Mouse (Mus musculus): ENCODE data around the gene Taf9. TPM values are rescaled to one million over a fixed set of nuclear protein-coding genes. Genes with fewer than 3 reads are reported as not detected.

The Taf9 gene
- polyA plus RNA-seq, 1 experiment from 2014 or later, result 9.6 TPM

- TF ChIP-seq EP300 (optimal IDR thresholded peaks at IDR 0.05) (no peak), CTCF (IDR thresholded peaks at IDR 0.05; ENCODE audit: low read depth) (no peak)
- H3K4me3 ChIP-seq (ENCODE audit: low read depth, low read length), result no peak overlapping the region
- no peaks in the 10 kb centered on the region for H3K4me1 ChIP-seq (replicated peaks; ENCODE audit: control insufficient read depth, insufficient read depth)
- H3K27ac ChIP-seq (replicated peaks), result no peak overlapping the region
- H3K36me3 ChIP-seq (ENCODE audit: control insufficient read depth, insufficient read depth, low read length), result no peaks in the 10 kb centered on the region
- H3K9me3 ChIP-seq (ENCODE audit: control insufficient read depth, low read length), result no peaks in the 10 kb centered on the region
- no peak overlapping the region for H3K4me2 ChIP-seq (replicated peaks; ENCODE audit: low read depth)
- ATAC-seq (ENCODE audit: low FRiP score, low TSS enrichment) (no peak), DNase-seq (ENCODE audit: low spot score) (no peak)
- WGBS, result 93% methylated on average over 5 of the region's 5 CpGs
- H3K27me3 ChIP-seq (ENCODE audit: control insufficient read depth, insufficient read depth, low read length), result no peaks in the 10 kb centered on the region
- H3K9ac ChIP-seq (ENCODE audit: low read length), result no peak overlapping the region
Measured at GRCm38 (mm10) chr13:100658091-100658490, 6.7 kb downstream of the Taf9 start.

GRCm38 (mm10) chr13:100659864-100660456 is 8.6 kb downstream of the Taf9 start:
- H3K9me3 ChIP-seq (ENCODE audit: control insufficient read depth, low read length), result no peaks in the 10 kb centered on the region
- TF ChIP-seq EP300 (optimal IDR thresholded peaks at IDR 0.05) (no peak), CTCF (IDR thresholded peaks at IDR 0.05; ENCODE audit: low read depth) (peak; percentile 96)
- no peak overlapping the region for H3K4me2 ChIP-seq (replicated peaks; ENCODE audit: low read depth)
- H3K4me3 ChIP-seq (ENCODE audit: low read depth, low read length), result no peak overlapping the region
- no peak; the same call in 1 of the 2 replicates for ATAC-seq (ENCODE audit: low FRiP score, low TSS enrichment)
- no peak overlapping the region for H3K27ac ChIP-seq (replicated peaks)
- H3K36me3 ChIP-seq (ENCODE audit: control insufficient read depth, insufficient read depth, low read length), result no peaks in the 10 kb centered on the region
- no peaks in the 10 kb centered on the region for H3K4me1 ChIP-seq (replicated peaks; ENCODE audit: control insufficient read depth, insufficient read depth)
- H3K9ac ChIP-seq (ENCODE audit: low read length), result no peak overlapping the region
- 42% methylated on average over 4 of the region's 4 CpGs for whole genome bisulfite sequencing
- DNase-seq (ENCODE audit: low spot score), result peak; percentile 74
- H3K27me3 ChIP-seq (ENCODE audit: control insufficient read depth, insufficient read depth, low read length), result no peaks in the 10 kb centered on the region

GRCm38 (mm10) chr13:100669291-100670022 is 18.1 kb downstream of the Taf9 start, which contains the start of gene Ccdc125:
TSS of gene Ccdc125 (plus strand) at chr13:100669717.
- WGBS, result under 1% methylated on average over 41 of the region's 44 CpGs
- Histone ChIP-seq H3K9me3 (ENCODE audit: control insufficient read depth, low read length) (no peaks in the 10 kb centered on the region), H3K4me2 (replicated peaks; ENCODE audit: low read depth) (peak within 1 kb of the TSS; percentile 87), H3K36me3 (ENCODE audit: control insufficient read depth, insufficient read depth, low read length) (peaks cover 8% of the 10 kb centered on the region), H3K4me1 (replicated peaks; ENCODE audit: control insufficient read depth, insufficient read depth) (no peaks in the 10 kb centered on the region), H3K9ac (ENCODE audit: low read length) (peak within 1 kb of the TSS; percentile 81), H3K27ac (replicated peaks) (peak within 1 kb of the TSS; percentile 87), H3K4me3 (ENCODE audit: low read depth, low read length) (peak within 1 kb of the TSS; percentile 68), H3K27me3 (ENCODE audit: control insufficient read depth, insufficient read depth, low read length) (no peaks in the 10 kb centered on the region)
- ATAC-seq (ENCODE audit: low FRiP score, low TSS enrichment), result peak; percentile 74
- TF ChIP-seq EP300 (optimal IDR thresholded peaks at IDR 0.05) (no peak), CTCF (IDR thresholded peaks at IDR 0.05; ENCODE audit: low read depth) (no peak)
- DNase-seq (ENCODE audit: low spot score), result peak; percentile 61

GRCm38 (mm10) chr13:100670181-100670741 is 18.9 kb downstream of the Taf9 start:
- Histone ChIP-seq H3K9ac (ENCODE audit: low read length) (peak overlapping the region; percentile 81), H3K4me2 (replicated peaks; ENCODE audit: low read depth) (peak overlapping the region; percentile 87), H3K9me3 (ENCODE audit: control insufficient read depth, low read length) (no peaks in the 10 kb centered on the region), H3K36me3 (ENCODE audit: control insufficient read depth, insufficient read depth, low read length) (peaks cover 8% of the 10 kb centered on the region), H3K4me3 (ENCODE audit: low read depth, low read length) (peak overlapping the region; percentile 68), H3K27ac (replicated peaks) (peak overlapping the region; percentile 87), H3K4me1 (replicated peaks; ENCODE audit: control insufficient read depth, insufficient read depth) (no peaks in the 10 kb centered on the region), H3K27me3 (ENCODE audit: control insufficient read depth, insufficient read depth, low read length) (no peaks in the 10 kb centered on the region)
- DNase-seq (ENCODE audit: low spot score) (no peak), ATAC-seq (ENCODE audit: low FRiP score, low TSS enrichment) (no peak)
- TF ChIP-seq EP300 (optimal IDR thresholded peaks at IDR 0.05) (no peak), CTCF (IDR thresholded peaks at IDR 0.05; ENCODE audit: low read depth) (no peak)
- WGBS, result 24% methylated on average over 9 of the region's 9 CpGs

- Histone ChIP-seq H3K27ac (replicated peaks) (no peak overlapping the region), H3K4me3 (ENCODE audit: low read depth, low read length) (no peak overlapping the region), H3K9ac (ENCODE audit: low read length) (no peak overlapping the region), H3K4me2 (replicated peaks; ENCODE audit: low read depth) (no peak overlapping the region), H3K9me3 (ENCODE audit: control insufficient read depth, low read length) (no peaks in the 10 kb centered on the region), H3K4me1 (replicated peaks; ENCODE audit: control insufficient read depth, insufficient read depth) (no peaks in the 10 kb centered on the region), H3K36me3 (ENCODE audit: control insufficient read depth, insufficient read depth, low read length) (no peaks in the 10 kb centered on the region), H3K27me3 (ENCODE audit: control insufficient read depth, insufficient read depth, low read length) (no peaks in the 10 kb centered on the region)
- 85% methylated on average over 15 of the region's 15 CpGs for WGBS
- DNase-seq (ENCODE audit: low spot score), result no peak
- TF ChIP-seq CTCF (IDR thresholded peaks at IDR 0.05; ENCODE audit: low read depth) (no peak), EP300 (optimal IDR thresholded peaks at IDR 0.05) (no peak)
- no peak for ATAC-seq (ENCODE audit: low FRiP score, low TSS enrichment)
Measured at GRCm38 (mm10) chr13:100675936-100676635, 24.7 kb downstream of the Taf9 start.
